Mouse (Mus musculus) midbrain, embryonic 14.5 days (tissue): Measurements from ENCODE around the gene Gzmg. TPM values are rescaled to one million over a fixed set of nuclear protein-coding genes. Genes with fewer than 3 reads are reported as not detected.
"Not testable (repeated sequence)": the region's sequence is repeated elsewhere in the genome, so short reads cannot be mapped to it uniquely, and the experiment has no call there.

Source experiments
- ATAC-seq: fragments of 200-750 bp; cut with Nextera tagmentation; 2 replicates; pipeline ENCODE4 v1.8.0; 2017; ENCODE audit warnings: moderate number of reproducible peaks, moderate library complexity; ENCODE audit not compliant: low FRiP score, low TSS enrichment
- DNase-seq: peaks from one replicate; pipeline ENCODE4 v3.0.0-alpha.2; 2015
- H3K27ac ChIP-seq: fragments of 300-500 bp; sonication (generic); replicated peaks from 2 replicates; pipeline ENCODE4 v1.5.1; 2014; ENCODE audit warnings: mild to moderate bottlenecking, low read depth, low read length, moderate library complexity
- H3K27me3 ChIP-seq: fragments of 300-500 bp; sonication (generic); 2 replicates; pipeline ENCODE4 v1.6.1; 2014; ENCODE audit warnings: low read length, control low read depth, mixed read lengths; ENCODE audit not compliant: control insufficient read depth, insufficient read depth
- H3K36me3 ChIP-seq: fragments of 300-500 bp; sonication (generic); 2 replicates; pipeline ENCODE4 v1.6.1; 2014; ENCODE audit warnings: low read length, control low read depth; ENCODE audit not compliant: control insufficient read depth, insufficient read depth
- H3K4me1 ChIP-seq: fragments of 300-500 bp; sonication (generic); 2 replicates; pipeline ENCODE4 v1.6.1; 2014; ENCODE audit warnings: mild to moderate bottlenecking, antibody characterized with exemption, low read length, control low read depth; ENCODE audit not compliant: control insufficient read depth, insufficient read depth
- H3K4me2 ChIP-seq: fragments of 300-500 bp; sonication (generic); 2 replicates; pipeline ENCODE4 v1.6.1; 2014; ENCODE audit warnings: mild to moderate bottlenecking, low read length, moderate library complexity
- H3K4me3 ChIP-seq: fragments of 300-500 bp; sonication (generic); replicated peaks from 2 replicates; pipeline ENCODE4 v1.5.1; 2014; ENCODE audit warnings: low read depth, low read length
- H3K9ac ChIP-seq: fragments of 300-500 bp; sonication (generic); replicated peaks from 2 replicates; pipeline ENCODE4 v1.6.1; 2014; ENCODE audit warnings: mild to moderate bottlenecking, low read length, moderate library complexity
- H3K9me3 ChIP-seq: fragments of 300-500 bp; sonication (generic); 2 replicates; pipeline ENCODE4 v1.6.1; 2016; ENCODE audit warnings: low read length, control low read depth, mixed read lengths; ENCODE audit not compliant: control insufficient read depth
- WGBS: fragments of 180-500 bp; shearing (Covaris S2); extraction: QIAGEN DNeasy Blood & Tissue Kit; methylation state at CpG from one replicate; pipeline ENCODE4 v1.1.7; 2014; 5-methylcytosine and 5-hydroxymethylcytosine counted together
- polyA plus RNA-seq: library from polyadenylated mRNA; unstranded; fragments of >200 nt; fragmentation: Nextera tagmentation; extraction: Ambion mirVana; gene quantifications from 2 replicates; pipeline ENCODE4 v1.2.1, GENCODE M21; 2014

Gzmg gene
- polyA plus RNA-seq, 1 experiment from 2014 or later = not detected

DNA sequence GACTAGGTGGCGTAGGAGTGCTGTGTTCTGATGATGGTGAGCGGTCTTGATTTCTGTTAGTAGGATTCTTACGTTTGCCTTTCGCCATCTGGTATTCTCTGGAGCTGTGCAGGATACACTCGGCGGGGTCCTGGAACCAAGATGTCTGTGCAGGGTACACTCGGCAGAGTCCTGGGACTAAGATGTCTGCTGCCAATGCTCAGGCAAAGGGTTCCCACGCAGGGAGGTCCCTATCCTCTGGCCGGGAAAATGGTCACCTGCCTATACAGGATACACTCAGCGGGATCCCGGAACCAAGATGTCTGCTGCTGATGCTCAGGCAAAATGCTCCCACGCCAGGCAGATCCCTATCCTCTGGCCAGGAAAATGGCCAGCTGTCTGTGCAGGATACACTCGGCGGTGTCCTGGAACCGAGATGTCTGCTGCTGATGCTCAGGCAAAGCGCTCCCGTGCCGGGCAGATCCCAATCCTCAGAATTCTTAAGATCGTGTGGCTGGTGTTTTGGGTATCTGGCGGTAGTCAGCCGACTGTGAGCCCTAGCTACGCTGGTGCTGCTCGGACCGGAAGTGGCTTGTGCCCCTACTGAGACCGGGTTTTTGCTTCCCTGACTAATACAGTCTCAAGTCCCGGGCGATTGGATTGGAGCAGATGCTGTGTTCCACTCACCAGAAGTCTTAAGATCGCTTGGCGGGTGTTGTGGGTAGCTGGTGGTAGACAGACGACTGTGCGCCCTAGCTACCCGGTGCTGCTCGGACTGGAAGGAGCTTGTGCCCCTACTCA, 43.7 kb downstream of the Gzmg start:
- 92% methylated on average over 33 of the region's 33 CpGs for WGBS
- not testable (repeated sequence) for H3K4me2 ChIP-seq, H3K4me1 ChIP-seq, DNase-seq, H3K9me3 ChIP-seq, H3K4me3 ChIP-seq, ATAC-seq, H3K27ac ChIP-seq, H3K27me3 ChIP-seq, H3K9ac ChIP-seq, H3K36me3 ChIP-seq

Other genes with a start within 250 kb of the Gzmg start
- gene Cma1, start 214.9 kb downstream of the Gzmg start, polyA plus RNA-seq = 0.26 TPM in 1 of 2 replicates, not detected in the other
- not detected in 2 replicates for gene Cma2, start 208.6 kb downstream of the Gzmg start, polyA plus RNA-seq
- not detected in 2 replicates for gene Mcpt1, start 141.6 kb downstream of the Gzmg start, polyA plus RNA-seq
- not detected in 2 replicates for gene Mcpt9, start 129.1 kb downstream of the Gzmg start, polyA plus RNA-seq
- not detected in 2 replicates for gene Mcpt2, start 117.5 kb downstream of the Gzmg start, polyA plus RNA-seq
- not detected in 2 replicates for gene Mcpt4, start 97.3 kb downstream of the Gzmg start, polyA plus RNA-seq
- not detected in 2 replicates for gene Mcpt8, start 74.3 kb downstream of the Gzmg start, polyA plus RNA-seq
- not detected in 2 replicates for gene Ctsg, start 57.0 kb downstream of the Gzmg start, polyA plus RNA-seq
- not detected in 2 replicates for gene Gzme, start 39.0 kb downstream of the Gzmg start, polyA plus RNA-seq
- gene Gzmd, start 27.0 kb downstream of the Gzmg start, polyA plus RNA-seq = not detected in 2 replicates
- not detected in 2 replicates for gene Gzmn, start 15.0 kb upstream of the Gzmg start, polyA plus RNA-seq
- not detected in 2 replicates for gene Gzmf, start 51.8 kb upstream of the Gzmg start, polyA plus RNA-seq
- gene Gzmc, start 75.1 kb upstream of the Gzmg start, polyA plus RNA-seq = not detected in 2 replicates
- not detected in 2 replicates for gene Gzmb, start 102.7 kb upstream of the Gzmg start, polyA plus RNA-seq
- gene Atp12a, start 205.5 kb upstream of the Gzmg start, polyA plus RNA-seq = 0.37 TPM in 1 of 2 replicates, not detected in the other
- 1.2 and 2.4 TPM in 2 replicates for gene Rnf17, start 243.0 kb upstream of the Gzmg start, polyA plus RNA-seq